Mouse (Mus musculus) gastrocnemius, adult 2 months (tissue): Measurements from ENCODE around the gene Afmid. TPM values are rescaled to one million over a fixed set of nuclear protein-coding genes. Genes with fewer than 3 reads are reported as not detected.
A peak's percentile ranks its signal among the peaks of the same experiment; 100 is the strongest.

Source experiments
- DNase-seq: peaks from one replicate; pipeline ENCODE4 v3.0.0; 2022
- H3K27ac ChIP-seq: fragments of 200-600 bp; 2 replicates; pipeline ENCODE4 v1.8.1; 2022; ENCODE audit warnings: mild to moderate bottlenecking
- H3K4me3 ChIP-seq: fragments of 200-600 bp; 2 replicates; pipeline ENCODE4 v1.8.1; 2022; ENCODE audit warnings: mild to moderate bottlenecking, moderate library complexity
- CTCF ChIP-seq: fragments of 200-600 bp; IDR thresholded peaks from 2 replicates; pipeline ENCODE4 v1.8.1; 2022; ENCODE audit warnings: antibody characterized with exemption, mild to moderate bottlenecking, moderate library complexity
- intact Hi-C: fragments of 180-260 bp; cut with DNase I; formaldehyde crosslinking; loops from one replicate; pipeline ENCODE4 v1.15.1; 2025
- total RNA-seq, 2 experiments: library from RNA; stranded (reverse); gene quantifications; 2 replicates each; pipeline ENCODE4 v1.2.3; 2021

Afmid gene
- total RNA-seq, 2 experiments from 2014 or later = 3.1 to 3.3 TPM

DNA sequence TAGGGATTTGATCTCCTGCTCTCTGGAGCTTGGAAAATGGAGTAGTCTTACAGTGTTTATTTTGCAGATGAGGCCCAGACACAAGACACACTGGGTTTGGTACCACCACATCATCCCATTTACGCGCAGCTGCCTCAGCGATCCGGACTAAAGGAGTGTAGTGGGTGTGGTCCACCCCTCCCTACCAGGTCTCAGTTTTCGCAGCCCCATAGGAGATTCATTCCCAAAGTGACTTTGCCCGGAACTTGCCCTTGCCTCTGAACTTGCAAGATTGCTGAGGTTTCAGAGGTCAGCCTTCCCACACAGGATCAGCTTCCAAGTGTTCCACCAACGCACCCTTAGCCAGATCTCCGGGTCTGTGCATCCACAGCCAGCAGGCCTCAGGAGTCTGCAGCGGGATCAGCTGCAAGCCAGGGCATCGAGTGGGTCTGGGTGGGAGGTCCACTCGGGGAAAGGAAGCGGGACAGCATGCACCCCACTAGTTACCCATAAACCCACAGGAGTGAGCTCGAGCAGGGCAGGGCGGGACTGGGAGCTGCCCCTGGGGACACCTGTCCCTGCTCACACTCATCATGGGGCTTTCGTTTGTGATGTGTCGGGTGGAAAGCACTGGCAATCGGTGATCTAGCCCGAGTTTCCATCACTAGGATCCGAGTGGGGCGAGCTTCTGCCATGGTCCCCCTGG, 62.6 kb downstream of the Afmid start:
- H3K4me3 ChIP-seq = no peak overlapping the region

DNA sequence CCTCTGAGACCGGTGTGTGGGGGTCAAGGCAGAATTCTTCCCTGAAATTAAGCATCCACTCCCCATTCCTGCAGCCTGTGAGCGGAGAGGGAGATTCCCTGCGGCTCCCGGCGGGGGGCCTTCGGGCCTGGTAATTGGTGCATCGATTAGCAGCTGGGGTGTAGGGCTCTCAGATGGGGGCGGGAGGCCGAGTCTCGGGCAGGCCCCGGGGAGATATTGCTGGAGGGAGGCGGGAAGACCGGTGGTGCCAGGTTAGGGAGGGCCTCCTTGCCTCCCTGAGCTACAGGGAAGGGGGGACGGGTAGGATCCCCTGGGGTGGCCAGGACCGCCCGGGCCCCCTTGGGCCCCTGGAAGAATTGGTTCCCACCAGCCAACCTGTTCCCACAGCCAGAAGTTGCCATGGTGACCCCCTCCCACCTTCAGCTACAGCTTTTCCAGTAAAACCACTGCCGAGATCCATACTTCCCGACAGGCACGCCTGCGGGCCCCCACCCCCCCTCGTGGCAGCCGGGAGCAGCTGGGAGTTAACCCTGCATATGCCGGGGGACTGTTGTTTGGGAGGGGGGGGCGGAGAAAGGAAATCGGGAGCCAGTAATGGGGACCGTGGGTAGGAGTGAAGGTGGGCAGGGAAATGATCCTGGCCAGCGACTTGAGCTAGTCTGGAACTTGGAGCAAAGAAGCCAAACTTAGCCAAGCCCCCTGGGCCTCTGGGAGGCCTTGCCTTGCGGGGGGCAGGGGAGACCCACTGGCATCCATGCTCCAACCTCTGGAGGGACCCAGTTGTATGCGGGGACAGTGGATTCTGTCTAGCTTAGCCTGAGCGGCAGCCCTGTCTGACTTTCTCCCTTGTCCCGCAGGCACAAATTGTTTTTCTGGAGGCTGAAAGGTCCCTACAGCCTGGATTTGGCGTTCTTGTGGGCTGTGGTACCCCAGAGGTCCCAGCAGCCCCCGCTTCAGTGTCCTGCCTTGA, 63.4 kb downstream of the Afmid start:
- TF ChIP-seq CTCF = no peak
- intact Hi-C loops = no loop called here
- no peak for DNase-seq
- Histone ChIP-seq H3K4me3 (peak overlapping the region; percentile 28; the same call in 1 of the 2 replicates), H3K27ac (no peak overlapping the region; the same call in 1 of the 2 replicates)

More for the DNA sequence above, 62.6 kb downstream of the Afmid start:
- H3K27ac ChIP-seq = no peak overlapping the region
- no peak for TF ChIP-seq CTCF
- intact Hi-C loops = no loop called here
- no peak for DNase-seq

Other genes with a start within 250 kb of the Afmid start
- gene Tnrc6c, start 171.6 kb upstream of the Afmid start, total RNA-seq = 10 to 100 TPM; 18.5 to 24.8 TPM
- gene Tmc8, start 43.8 kb upstream of the Afmid start, total RNA-seq = 1 to 10 TPM; 1.0 TPM
- gene Tmc6, start 43.7 kb upstream of the Afmid start, total RNA-seq = 1 to 10 TPM; 4.3 to 4.5 TPM
- not detected for gene 6030468B19Rik, start 28.3 kb upstream of the Afmid start, total RNA-seq
- 1 to 10 TPM in 1 of 2 experiments, under 1 TPM in 1; 0.86 to 1.6 TPM for gene Gm20708, start 16.3 kb upstream of the Afmid start, total RNA-seq
- gene Syngr2, start 16.3 kb upstream of the Afmid start, total RNA-seq = 100 to 1,000 TPM; 169 to 173 TPM
- gene Tk1, start 168 bp downstream of the Afmid start, total RNA-seq = 1 to 10 TPM; 2.5 to 2.8 TPM
- not detected for gene Birc5, start 23.3 kb downstream of the Afmid start, total RNA-seq
- not detected for gene Tmem235, start 34.8 kb downstream of the Afmid start, total RNA-seq
- 1 to 10 TPM; 3.8 to 5.2 TPM for gene Tha1, start 47.6 kb downstream of the Afmid start, total RNA-seq
- gene Socs3, start 144.1 kb downstream of the Afmid start, total RNA-seq = 10 to 100 TPM in 1 of 2 experiments, 1 to 10 TPM in 1; 1.7 to 10.1 TPM
- 10 to 100 TPM; 17.2 to 18.0 TPM for gene Pgs1, start 160.4 kb downstream of the Afmid start, total RNA-seq